In genomic region chr3:108910303-108911080, GRCm38 (mm10) we compare ENCODE assay signal across 8 mouse cellular contexts. TPM values are rescaled to one million over a fixed set of nuclear protein-coding genes. Genes with fewer than 3 reads are reported as not detected.
DNase-seq lines count a peak whose midpoint lies in the region; ATAC-seq lines count a peak whose summit lies in the region.

No protein-coding gene starts in this region.

- intact Hi-C loops in gastrocnemius, postnatal 14 days (cut with DNase I; ENCODE audit: low total_unique reads): loop anchor here (5.0 kb wide), 1 partner anchor 68 kb away; the partner anchor contains the start of gene Stxbp3

- peak overlapping the region; percentile 65 for H3K4me3 ChIP-seq in forebrain, embryonic 14.5 days (ENCODE audit: low read depth, low read length)
- peak overlapping the region; percentile 82 for H3K4me3 ChIP-seq in kidney, embryonic 15.5 days (replicated peaks)
- H3K4me3 ChIP-seq in midbrain, embryonic 11.5 days (ENCODE audit: low read depth, low read length): peak overlapping the region; percentile 99

- peak overlapping the region; percentile 94 for H3K27ac ChIP-seq in forebrain, embryonic 14.5 days (ENCODE audit: low read depth, low read length)
- peak overlapping the region; percentile 100 for H3K27ac ChIP-seq in kidney, embryonic 15.5 days
- H3K27ac ChIP-seq in midbrain, embryonic 11.5 days (ENCODE audit: low read depth, low read length): peak overlapping the region; percentile 91

- H3K9ac ChIP-seq in forebrain, embryonic 14.5 days (ENCODE audit: low read length): peak overlapping the region; percentile 93
- H3K9ac ChIP-seq in kidney, embryonic 15.5 days: peak overlapping the region; percentile 86
- H3K9ac ChIP-seq in midbrain, embryonic 11.5 days (ENCODE audit: low read length): peak overlapping the region; percentile 84

- peak overlapping the region; percentile 98 for H3K4me2 ChIP-seq in forebrain, embryonic 14.5 days (ENCODE audit: low read length)
- peak overlapping the region; percentile 83 for H3K4me2 ChIP-seq in kidney, embryonic 15.5 days
- peak overlapping the region; percentile 98 for H3K4me2 ChIP-seq in midbrain, embryonic 11.5 days

- WGBS in forebrain, embryonic 14.5 days: 0% methylated on average over 32 of the region's 32 CpGs
- under 1% methylated on average over 31 of the region's 32 CpGs for WGBS in kidney, embryonic 15.5 days
- under 1% methylated on average over 31 of the region's 32 CpGs for WGBS in midbrain, embryonic 11.5 days

- peak; percentile 13 for DNase-seq in gastrocnemius, postnatal 14 days
- DNase-seq in gastrocnemius, postnatal 10 days: no peak
- DNase-seq in brain, adult 2 months (ENCODE audit: low read depth, low spot score): peak; percentile 95
- DNase-seq in forebrain, embryonic 14.5 days (ENCODE audit: low spot score): peak; percentile 19
- peak; percentile 92 for DNase-seq in midbrain, embryonic 11.5 days (ENCODE audit: low spot score, missing footprints)
- peak; percentile 36 for DNase-seq in thymus, postnatal 14 days
- DNase-seq in right cerebral cortex, postnatal 4 days: no peak

- H3K27me3 ChIP-seq in forebrain, embryonic 14.5 days (replicated peaks; ENCODE audit: control insufficient read depth, insufficient read depth, low read length): no peaks in the 10 kb centered on the region
- no peaks in the 10 kb centered on the region for H3K27me3 ChIP-seq in kidney, embryonic 15.5 days
- H3K27me3 ChIP-seq in midbrain, embryonic 11.5 days (ENCODE audit: control insufficient read depth, insufficient read depth, low read length): no peaks in the 10 kb centered on the region

- H3K4me1 ChIP-seq in forebrain, embryonic 14.5 days (ENCODE audit: control insufficient read depth, insufficient read depth, low read length): peaks cover 11% of the 10 kb centered on the region
- H3K4me1 ChIP-seq in kidney, embryonic 15.5 days: peaks cover 18% of the 10 kb centered on the region
- peaks cover 10% of the 10 kb centered on the region for H3K4me1 ChIP-seq in midbrain, embryonic 11.5 days (ENCODE audit: control insufficient read depth, insufficient read depth, low read length)

- no peaks in the 10 kb centered on the region for H3K9me3 ChIP-seq in forebrain, embryonic 14.5 days (replicated peaks; ENCODE audit: control insufficient read depth, low read length)
- H3K9me3 ChIP-seq in kidney, embryonic 15.5 days (replicated peaks): no peaks in the 10 kb centered on the region
- no peaks in the 10 kb centered on the region for H3K9me3 ChIP-seq in midbrain, embryonic 11.5 days (ENCODE audit: control insufficient read depth, low read length)

- no peak for ATAC-seq in forebrain, embryonic 14.5 days
- no peak for ATAC-seq in kidney, embryonic 15.5 days (replicated peaks; ENCODE audit: low FRiP score)
- no peak for ATAC-seq in midbrain, embryonic 11.5 days (ENCODE audit: low FRiP score)

- peaks cover 22% of the 10 kb centered on the region for H3K36me3 ChIP-seq in forebrain, embryonic 14.5 days (ENCODE audit: control insufficient read depth, insufficient read depth, low read length)
- peaks cover 26% of the 10 kb centered on the region for H3K36me3 ChIP-seq in kidney, embryonic 15.5 days
- peaks cover 5% of the 10 kb centered on the region for H3K36me3 ChIP-seq in midbrain, embryonic 11.5 days (ENCODE audit: control insufficient read depth, insufficient read depth, low read length)

RNA-seq across cellular contexts. Expression of gene Prpf38b, which starts 1.0 kb away (rescaled TPM):
- 10 to 100 TPM; 18.6 to 19.5 TPM for total RNA-seq in gastrocnemius, postnatal 14 days (2021)
- 10 to 100 TPM; 24.3 to 31.5 TPM for total RNA-seq in gastrocnemius, postnatal 10 days (2021)
- polyA plus RNA-seq in forebrain, embryonic 14.5 days (2014; fragmentation: Nextera tagmentation; extraction: Ambion mirVana): 33.9 and 42.6 TPM in 2 replicates
- polyA plus RNA-seq in kidney, embryonic 15.5 days (2015; fragmentation: Nextera tagmentation; extraction: Ambion mirVana): 71.7 and 74.7 TPM in 2 replicates
- 61.1 and 74.3 TPM in 2 replicates for polyA plus RNA-seq in midbrain, embryonic 11.5 days (2014; fragmentation: Nextera tagmentation; extraction: Ambion mirVana)

RNA-seq across cellular contexts. Expression of gene Fndc7, which starts 20.7 kb away (rescaled TPM):
- under 1 TPM in 1 of 2 experiments, not detected in 1; 0.08 TPM for total RNA-seq in gastrocnemius, postnatal 14 days (2021)
- total RNA-seq in gastrocnemius, postnatal 10 days (2021): under 1 TPM; 0.07 to 0.34 TPM
- 0.07 TPM in 1 of 2 replicates, not detected in the other for polyA plus RNA-seq in forebrain, embryonic 14.5 days (2014; fragmentation: Nextera tagmentation; extraction: Ambion mirVana)
- 0.10 TPM in 1 of 2 replicates, not detected in the other for polyA plus RNA-seq in kidney, embryonic 15.5 days (2015; fragmentation: Nextera tagmentation; extraction: Ambion mirVana)
- 0.11 TPM in 1 of 2 replicates, not detected in the other for polyA plus RNA-seq in midbrain, embryonic 11.5 days (2014; fragmentation: Nextera tagmentation; extraction: Ambion mirVana)

RNA-seq across cellular contexts. Expression of gene Henmt1, which starts 29.2 kb away (rescaled TPM):
- total RNA-seq in gastrocnemius, postnatal 14 days (2021): not detected
- not detected for total RNA-seq in gastrocnemius, postnatal 10 days (2021)
- 1.2 and 1.8 TPM in 2 replicates for polyA plus RNA-seq in forebrain, embryonic 14.5 days (2014; fragmentation: Nextera tagmentation; extraction: Ambion mirVana)
- 0.13 and 0.26 TPM in 2 replicates for polyA plus RNA-seq in kidney, embryonic 15.5 days (2015; fragmentation: Nextera tagmentation; extraction: Ambion mirVana)
- polyA plus RNA-seq in midbrain, embryonic 11.5 days (2014; fragmentation: Nextera tagmentation; extraction: Ambion mirVana): 0.54 and 0.56 TPM in 2 replicates

RNA-seq across cellular contexts. Expression of gene Gm9857, which starts 29.8 kb away (rescaled TPM):
- not detected for total RNA-seq in gastrocnemius, postnatal 14 days (2021)
- total RNA-seq in gastrocnemius, postnatal 10 days (2021): not detected
- not detected in 2 replicates for polyA plus RNA-seq in forebrain, embryonic 14.5 days (2014; fragmentation: Nextera tagmentation; extraction: Ambion mirVana)
- not detected in 2 replicates for polyA plus RNA-seq in kidney, embryonic 15.5 days (2015; fragmentation: Nextera tagmentation; extraction: Ambion mirVana)
- polyA plus RNA-seq in midbrain, embryonic 11.5 days (2014; fragmentation: Nextera tagmentation; extraction: Ambion mirVana): not detected in 2 replicates

Comparison
In these comparisons a context has a peak if more than half of its experiments do, and no peak if none do; other contexts are left out.
1. DNase-seq: peak in gastrocnemius, postnatal 14 days (single experiment), brain, adult 2 months (single experiment), forebrain, embryonic 14.5 days (single experiment), midbrain, embryonic 11.5 days (single experiment) and thymus, postnatal 14 days (single experiment); none in gastrocnemius, postnatal 10 days (single experiment) and right cerebral cortex, postnatal 4 days (single experiment).
2. Peak in every context shown above with its lines, with median percentiles within 50 percentile points of each other: H3K27ac ChIP-seq, H3K4me2 ChIP-seq, H3K4me3 ChIP-seq and H3K9ac ChIP-seq.